Mouse (Mus musculus): ENCODE measurements around the gene Pcdh15. TPM values are rescaled to one million over a fixed set of nuclear protein-coding genes. Genes with fewer than 3 reads are reported as not detected.

The Pcdh15 gene
- polyA plus RNA-seq, 1 experiment from 2014 or later, result 1.9 TPM

DNA sequence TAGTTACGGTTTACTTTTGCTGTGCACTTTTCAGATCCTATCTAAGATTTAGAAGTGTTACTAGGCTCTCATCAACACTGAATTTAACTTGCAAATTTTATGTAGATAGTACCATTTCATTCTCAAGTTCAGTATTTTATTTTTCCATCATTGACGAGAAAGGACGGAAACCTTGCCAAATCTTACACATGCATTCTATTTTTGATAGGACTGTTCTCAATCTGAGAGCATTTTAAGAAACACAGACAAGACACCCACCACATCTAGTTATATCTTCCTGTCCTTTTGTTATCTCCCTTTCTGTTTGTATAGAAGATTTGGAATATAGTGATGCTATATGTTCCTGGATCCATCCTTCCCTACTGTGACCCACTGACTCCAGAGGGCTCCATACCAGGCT, 332.2 kb downstream of the Pcdh15 start:
- Histone ChIP-seq H3K27me3 (replicated peaks; ENCODE audit: control insufficient read depth, insufficient read depth, low read length) (no peaks in the 10 kb centered on the region), H3K27ac (ENCODE audit: low read depth, low read length) (no peak overlapping the region), H3K36me3 (ENCODE audit: control insufficient read depth, insufficient read depth, low read length) (no peaks in the 10 kb centered on the region), H3K4me2 (ENCODE audit: low read length) (no peak overlapping the region), H3K9me3 (replicated peaks; ENCODE audit: control insufficient read depth, low read length) (no peaks in the 10 kb centered on the region), H3K9ac (ENCODE audit: low read length) (no peak overlapping the region), H3K4me1 (ENCODE audit: control insufficient read depth, insufficient read depth, low read length) (no peaks in the 10 kb centered on the region), H3K4me3 (ENCODE audit: low read depth, low read length) (no peak overlapping the region)
- ATAC-seq (no peak), DNase-seq (ENCODE audit: low spot score) (no peak)
- 98% methylated on average over 3 of the region's 3 CpGs for WGBS

DNA sequence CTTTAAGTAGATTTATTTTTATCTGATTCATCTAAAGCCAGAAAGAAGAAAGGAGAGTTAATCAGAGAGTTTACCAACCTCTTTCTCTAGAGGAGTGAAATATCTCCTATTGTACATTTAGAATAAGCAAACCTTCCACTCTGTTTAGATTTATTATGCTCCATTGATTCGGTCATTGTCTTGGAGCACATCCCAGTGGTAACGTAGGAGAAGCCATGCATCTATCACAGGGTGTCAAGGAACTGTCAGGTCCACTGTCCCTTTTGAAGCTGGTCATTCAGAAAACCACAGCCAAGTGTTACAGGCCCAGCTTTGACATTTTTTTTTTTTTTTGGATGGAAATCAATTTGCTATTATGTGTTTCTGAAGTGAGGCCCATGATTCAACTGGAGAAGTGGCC, 384.9 kb downstream of the Pcdh15 start:
- DNase-seq (ENCODE audit: low spot score) (no peak), ATAC-seq (no peak)
- Histone ChIP-seq H3K4me1 (ENCODE audit: control insufficient read depth, insufficient read depth, low read length) (no peaks in the 10 kb centered on the region), H3K27ac (ENCODE audit: low read depth, low read length) (no peak overlapping the region), H3K4me3 (ENCODE audit: low read depth, low read length) (no peak overlapping the region), H3K27me3 (replicated peaks; ENCODE audit: control insufficient read depth, insufficient read depth, low read length) (no peaks in the 10 kb centered on the region), H3K36me3 (ENCODE audit: control insufficient read depth, insufficient read depth, low read length) (no peaks in the 10 kb centered on the region), H3K9ac (ENCODE audit: low read length) (no peak overlapping the region), H3K9me3 (replicated peaks; ENCODE audit: control insufficient read depth, low read length) (no peaks in the 10 kb centered on the region), H3K4me2 (ENCODE audit: low read length) (no peak overlapping the region)
- 66% methylated on average over 2 of the region's 2 CpGs for WGBS

DNA sequence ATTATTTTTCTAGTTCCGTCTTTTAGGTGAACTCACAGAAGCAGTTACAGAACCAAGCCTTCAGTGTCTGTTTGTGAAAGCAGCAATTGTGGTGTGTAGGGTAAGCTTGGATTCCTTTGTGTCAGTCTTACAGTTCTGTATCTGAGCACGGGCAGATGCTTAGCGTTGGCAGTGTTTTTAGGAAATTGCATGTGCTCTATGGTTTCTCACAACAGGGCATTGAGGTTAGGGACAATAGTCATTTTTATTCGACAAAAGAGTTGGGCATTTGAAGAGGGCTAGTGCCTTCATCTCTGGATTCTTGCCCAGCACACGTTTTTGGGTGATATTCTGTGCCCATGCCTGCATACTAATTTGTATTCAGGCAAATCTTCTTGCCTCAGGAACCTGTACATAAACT, 392.5 kb downstream of the Pcdh15 start:
- DNase-seq (ENCODE audit: low spot score), result peak; percentile 27

DNA sequence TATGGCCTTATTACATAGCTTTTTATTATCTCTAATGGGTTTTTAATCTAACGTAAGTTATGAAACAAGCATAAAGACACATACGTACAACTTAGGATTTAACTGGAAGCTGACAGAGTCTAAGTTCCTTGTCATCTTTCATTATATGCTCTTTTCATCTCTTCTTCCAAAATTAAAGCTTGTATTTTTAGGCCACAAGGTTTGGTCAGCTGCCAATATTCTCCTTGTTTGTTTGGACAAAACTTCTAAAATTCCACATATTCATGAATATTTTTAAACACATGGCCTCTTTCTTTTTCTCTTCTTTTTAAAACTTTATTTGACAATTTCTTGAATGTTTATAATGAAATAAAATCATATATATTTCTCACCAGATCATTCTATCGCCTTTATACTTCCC, 415.7 kb downstream of the Pcdh15 start:
- no peak overlapping the region for H3K4me3 ChIP-seq (ENCODE audit: low read depth, low read length)
- 88% methylated on average over 3 of the region's 3 CpGs for WGBS

More for the DNA sequence above, 392.5 kb downstream of the Pcdh15 start:
- Histone ChIP-seq H3K27ac (ENCODE audit: low read depth, low read length) (no peak overlapping the region), H3K4me1 (ENCODE audit: control insufficient read depth, insufficient read depth, low read length) (no peaks in the 10 kb centered on the region; the same call in 1 of the 2 replicates), H3K4me2 (ENCODE audit: low read length) (no peak overlapping the region), H3K27me3 (replicated peaks; ENCODE audit: control insufficient read depth, insufficient read depth, low read length) (no peaks in the 10 kb centered on the region), H3K9me3 (replicated peaks; ENCODE audit: control insufficient read depth, low read length) (no peaks in the 10 kb centered on the region), H3K36me3 (ENCODE audit: control insufficient read depth, insufficient read depth, low read length) (no peaks in the 10 kb centered on the region), H3K9ac (ENCODE audit: low read length) (no peak overlapping the region), H3K4me3 (ENCODE audit: low read depth, low read length) (no peak overlapping the region)
- ATAC-seq, result peak; percentile 32; the same call in 1 of the 2 replicates
- 42% methylated on average over 5 of the region's 5 CpGs for WGBS

DNA sequence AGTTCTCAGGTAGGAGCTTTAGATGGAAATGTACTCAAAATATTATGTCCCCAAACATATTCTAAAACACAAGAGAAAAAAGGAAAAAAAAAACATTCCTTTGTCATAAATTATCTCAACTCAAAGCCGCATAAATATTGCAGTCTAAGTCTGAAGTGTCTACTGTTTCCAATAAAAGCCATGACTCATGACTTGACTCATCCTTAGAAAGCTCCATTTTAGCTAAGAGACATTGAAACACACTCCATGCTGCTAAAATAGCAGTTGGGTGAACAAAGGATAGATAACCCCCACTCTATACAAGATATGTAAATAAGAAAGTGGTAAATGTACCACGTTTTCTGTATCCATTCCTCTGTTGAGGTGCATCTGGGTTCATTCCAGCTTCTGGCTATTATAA, 416.6 kb downstream of the Pcdh15 start:
- Histone ChIP-seq H3K36me3 (ENCODE audit: control insufficient read depth, insufficient read depth, low read length) (no peaks in the 10 kb centered on the region), H3K4me3 (ENCODE audit: low read depth, low read length) (no peak overlapping the region), H3K9ac (ENCODE audit: low read length) (no peak overlapping the region), H3K4me2 (ENCODE audit: low read length) (no peak overlapping the region), H3K27me3 (replicated peaks; ENCODE audit: control insufficient read depth, insufficient read depth, low read length) (no peaks in the 10 kb centered on the region), H3K9me3 (replicated peaks; ENCODE audit: control insufficient read depth, low read length) (no peaks in the 10 kb centered on the region), H3K27ac (ENCODE audit: low read depth, low read length) (no peak overlapping the region), H3K4me1 (ENCODE audit: control insufficient read depth, insufficient read depth, low read length) (no peaks in the 10 kb centered on the region)
- ATAC-seq, result no peak
- WGBS, result 78% methylated on average over 2 of the region's 2 CpGs
- no peak for DNase-seq (ENCODE audit: low spot score)

More for the DNA sequence above, 415.7 kb downstream of the Pcdh15 start:
- Histone ChIP-seq H3K4me2 (ENCODE audit: low read length) (no peak overlapping the region), H3K4me1 (ENCODE audit: control insufficient read depth, insufficient read depth, low read length) (no peaks in the 10 kb centered on the region), H3K27ac (ENCODE audit: low read depth, low read length) (no peak overlapping the region), H3K9ac (ENCODE audit: low read length) (no peak overlapping the region), H3K36me3 (ENCODE audit: control insufficient read depth, insufficient read depth, low read length) (no peaks in the 10 kb centered on the region), H3K9me3 (replicated peaks; ENCODE audit: control insufficient read depth, low read length) (no peaks in the 10 kb centered on the region), H3K27me3 (replicated peaks; ENCODE audit: control insufficient read depth, insufficient read depth, low read length) (no peaks in the 10 kb centered on the region)
- ATAC-seq (no peak), DNase-seq (ENCODE audit: low spot score) (no peak)

DNA sequence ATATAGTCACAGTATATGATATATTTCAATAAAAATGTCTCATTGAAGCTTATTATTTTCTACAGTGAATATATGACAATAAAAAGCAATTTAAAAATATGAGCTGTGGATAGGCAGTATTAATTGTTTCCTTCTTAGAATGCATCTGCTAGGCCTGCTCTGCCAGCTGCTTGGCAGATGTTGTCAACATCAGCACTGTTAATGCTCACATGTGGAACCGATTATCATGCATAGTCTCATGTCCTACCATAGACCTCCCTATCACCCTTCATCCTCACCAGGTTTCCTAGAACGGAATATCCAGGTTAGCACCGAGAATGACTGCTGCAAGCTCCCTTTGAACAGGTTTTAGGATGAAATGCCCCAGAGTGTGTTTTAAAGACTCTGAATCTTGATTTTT, 420.3 kb downstream of the Pcdh15 start:
- Histone ChIP-seq H3K9ac (ENCODE audit: low read length) (no peak overlapping the region), H3K36me3 (ENCODE audit: control insufficient read depth, insufficient read depth, low read length) (no peaks in the 10 kb centered on the region), H3K4me2 (ENCODE audit: low read length) (no peak overlapping the region), H3K9me3 (replicated peaks; ENCODE audit: control insufficient read depth, low read length) (no peaks in the 10 kb centered on the region), H3K27me3 (replicated peaks; ENCODE audit: control insufficient read depth, insufficient read depth, low read length) (no peaks in the 10 kb centered on the region), H3K4me1 (ENCODE audit: control insufficient read depth, insufficient read depth, low read length) (no peaks in the 10 kb centered on the region), H3K27ac (ENCODE audit: low read depth, low read length) (no peak overlapping the region), H3K4me3 (ENCODE audit: low read depth, low read length) (no peak overlapping the region)
- WGBS, result 93% methylated on average over 3 of the region's 3 CpGs
- no peak for ATAC-seq
- DNase-seq (ENCODE audit: low spot score), result no peak

DNA sequence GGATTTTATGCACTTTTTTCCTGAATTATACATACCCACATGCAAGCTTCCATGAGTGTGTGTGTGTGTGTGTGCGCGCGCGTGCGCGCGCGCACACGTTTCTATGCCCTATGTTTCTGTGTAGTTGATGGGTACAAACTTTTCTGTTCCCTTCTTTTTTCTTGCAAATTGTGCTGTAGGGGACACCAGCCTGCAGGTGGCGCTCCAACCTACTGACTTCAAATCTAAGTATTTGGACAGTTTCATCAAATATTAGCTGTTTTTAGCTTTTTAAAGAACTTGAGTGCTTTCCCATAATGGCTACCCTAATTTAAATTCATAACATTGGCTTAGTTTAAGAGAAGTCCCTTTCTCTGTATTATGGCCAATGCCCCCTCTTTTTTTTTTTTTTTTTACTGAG, 453.7 kb downstream of the Pcdh15 start:
- 94% methylated on average over 10 of the region's 10 CpGs for WGBS
- no peak overlapping the region for H3K27ac ChIP-seq (ENCODE audit: low read depth, low read length)
- ATAC-seq (no peak), DNase-seq (ENCODE audit: low spot score) (no peak)
- no peak overlapping the region for H3K4me2 ChIP-seq (ENCODE audit: low read length)
- no peaks in the 10 kb centered on the region for H3K4me1 ChIP-seq (ENCODE audit: control insufficient read depth, insufficient read depth, low read length)
- no peaks in the 10 kb centered on the region for H3K36me3 ChIP-seq (ENCODE audit: control insufficient read depth, insufficient read depth, low read length)
- no peak overlapping the region for H3K4me3 ChIP-seq (ENCODE audit: low read depth, low read length)
- no peak overlapping the region for H3K9ac ChIP-seq (ENCODE audit: low read length)
- H3K27me3 ChIP-seq (replicated peaks; ENCODE audit: control insufficient read depth, insufficient read depth, low read length), result no peaks in the 10 kb centered on the region
- no peaks in the 10 kb centered on the region for H3K9me3 ChIP-seq (replicated peaks; ENCODE audit: control insufficient read depth, low read length)

DNA sequence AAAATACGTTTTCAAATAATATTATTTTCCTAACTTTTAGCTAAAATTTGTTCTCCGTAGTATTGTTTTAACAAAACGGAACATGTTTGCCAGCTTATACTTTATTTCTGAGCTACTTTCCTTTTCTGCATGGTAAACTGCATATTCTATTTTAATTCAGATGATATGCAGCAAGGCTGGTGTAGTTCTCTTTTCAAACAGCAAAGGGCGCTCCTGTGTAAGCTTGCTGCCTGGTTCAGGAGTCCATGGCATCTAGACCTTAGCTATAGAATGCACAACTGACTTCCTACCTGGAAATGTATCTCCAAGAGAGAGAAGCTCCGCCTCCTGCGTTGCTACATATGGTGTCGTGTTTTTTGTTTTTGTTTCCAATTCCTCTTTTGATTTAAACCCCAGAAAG, 465.1 kb downstream of the Pcdh15 start:
- H3K27ac ChIP-seq (ENCODE audit: low read depth, low read length), result no peak overlapping the region
- no peak overlapping the region for H3K4me3 ChIP-seq (ENCODE audit: low read depth, low read length)
- no peaks in the 10 kb centered on the region for H3K36me3 ChIP-seq (ENCODE audit: control insufficient read depth, insufficient read depth, low read length)
- 72% methylated on average over 7 of the region's 7 CpGs for WGBS
- no peak for ATAC-seq
- H3K9me3 ChIP-seq (replicated peaks; ENCODE audit: control insufficient read depth, low read length), result no peaks in the 10 kb centered on the region
- no peak overlapping the region for H3K4me2 ChIP-seq (ENCODE audit: low read length)
- peak; percentile 19 for DNase-seq (ENCODE audit: low spot score)
- no peaks in the 10 kb centered on the region for H3K4me1 ChIP-seq (ENCODE audit: control insufficient read depth, insufficient read depth, low read length)
- no peak overlapping the region for H3K9ac ChIP-seq (ENCODE audit: low read length)
- no peaks in the 10 kb centered on the region for H3K27me3 ChIP-seq (replicated peaks; ENCODE audit: control insufficient read depth, insufficient read depth, low read length)

DNA sequence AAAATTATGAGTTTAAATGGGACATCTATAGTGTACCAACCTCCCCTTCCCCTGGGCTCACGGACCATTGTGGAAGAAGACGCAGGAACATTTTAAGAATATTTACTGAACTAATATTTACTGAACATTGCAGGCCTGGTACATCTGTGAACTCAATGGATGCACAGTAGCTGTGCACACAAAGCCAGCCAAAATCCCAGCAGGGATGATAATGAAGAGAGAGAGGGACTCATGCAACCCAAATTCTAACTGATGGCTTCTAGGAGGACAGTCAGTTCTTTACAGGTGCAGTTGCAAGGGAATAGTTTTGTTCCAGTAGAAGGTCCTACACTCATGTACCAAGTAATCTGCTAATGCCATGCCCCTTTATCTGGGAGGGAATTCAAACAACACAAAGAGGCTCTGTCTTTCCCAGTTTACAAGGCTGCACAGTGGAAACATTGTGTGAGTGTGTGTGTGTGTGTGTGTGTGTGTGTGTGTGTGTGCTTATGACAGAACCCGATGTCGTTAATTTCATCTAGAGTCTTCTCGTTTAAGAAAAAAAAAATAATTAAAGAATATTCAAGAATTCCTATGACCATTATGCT, 475.7 kb downstream of the Pcdh15 start:
- Histone ChIP-seq H3K4me3 (ENCODE audit: low read depth, low read length) (no peak overlapping the region), H3K4me1 (ENCODE audit: control insufficient read depth, insufficient read depth, low read length) (no peaks in the 10 kb centered on the region), H3K9ac (ENCODE audit: low read length) (no peak overlapping the region), H3K4me2 (ENCODE audit: low read length) (no peak overlapping the region), H3K27me3 (replicated peaks; ENCODE audit: control insufficient read depth, insufficient read depth, low read length) (no peaks in the 10 kb centered on the region), H3K36me3 (ENCODE audit: control insufficient read depth, insufficient read depth, low read length) (no peaks in the 10 kb centered on the region), H3K27ac (ENCODE audit: low read depth, low read length) (no peak overlapping the region), H3K9me3 (replicated peaks; ENCODE audit: control insufficient read depth, low read length) (no peaks in the 10 kb centered on the region)
- DNase-seq (ENCODE audit: low spot score) (no peak), ATAC-seq (no peak)
- WGBS, result 85% methylated on average over 5 of the region's 5 CpGs
